Mouse (Mus musculus) CH12.LX (cell line): ENCODE measurements around the gene Ldlrad3. TPM values are rescaled to one million over a fixed set of nuclear protein-coding genes. Genes with fewer than 3 reads are reported as not detected.

Experiments used
- DNase-seq: peaks from one replicate; pipeline ENCODE4 v3.0.0-alpha.2; 2013; ENCODE audit errors: extremely low read depth
- H3K27ac ChIP-seq: 2 replicates; pipeline ENCODE4 v1.5.1; 2012; ENCODE audit warnings: low read depth, mild to moderate bottlenecking, control low read depth, moderate library complexity; ENCODE audit not compliant: insufficient read depth
- H3K27me3 ChIP-seq: replicated peaks from 2 replicates; pipeline ENCODE3; 2012; ENCODE audit warnings: inconsistent platforms
- H3K36me3 ChIP-seq, 2 experiments: replicated peaks in 1 of 2; 2 replicates each; pipeline versions ENCODE3 to v1.6.1; 2012; ENCODE audit warnings: inconsistent platforms in 1 of 2, low read length in 1 of 2, mild to moderate bottlenecking in 1 of 2, mixed read lengths in 1 of 2, moderate library complexity in 1 of 2; ENCODE audit not compliant: control insufficient read depth in 1 of 2, insufficient read depth in 1 of 2
- H3K4me1 ChIP-seq, 2 experiments: 2 replicates each; pipeline ENCODE4 v1.6.1; 2012; ENCODE audit warnings: inconsistent platforms in 1 of 2, moderate library complexity in 1 of 2; ENCODE audit not compliant: insufficient read depth in 2 of 2, control insufficient read depth in 1 of 2
- H3K4me2 ChIP-seq: 2 replicates; pipeline ENCODE4 v1.6.1; 2012; ENCODE audit warnings: low read depth, mild to moderate bottlenecking, control low read depth; ENCODE audit not compliant: poor library complexity, insufficient read depth, severe bottlenecking
- H3K4me3 ChIP-seq, 3 experiments: fragments of 150-350 bp in 1 of 3; sonication (generic) in 1 of 3; replicated peaks in 1 of 3; 2 replicates each; pipeline versions ENCODE3 to v1.5.1; 2011 to 2012; ENCODE audit warnings: low read depth in 2 of 3, low read length in 2 of 3, mild to moderate bottlenecking in 2 of 3, moderate library complexity in 2 of 3, control low read depth in 1 of 3, improper control_type of control experiment in 1 of 3, inconsistent platforms in 1 of 3, mixed read lengths in 1 of 3; ENCODE audit not compliant: poor library complexity in 1 of 3
- H3K79me2 ChIP-seq: replicated peaks from 2 replicates; pipeline ENCODE4 v1.6.1; 2012; ENCODE audit warnings: mild to moderate bottlenecking, moderate library complexity; ENCODE audit not compliant: control insufficient read depth, poor library complexity, insufficient read depth, severe bottlenecking; ENCODE audit errors: extremely low read depth
- H3K9ac ChIP-seq: 2 replicates; pipeline ENCODE4 v1.6.1; 2012; ENCODE audit warnings: low read depth, mild to moderate bottlenecking, control low read depth, moderate library complexity; ENCODE audit not compliant: insufficient read depth
- H3K9me3 ChIP-seq: replicated peaks from 2 replicates; pipeline ENCODE3; 2012; ENCODE audit warnings: low read length, inconsistent platforms, mixed read lengths
- ETS1 ChIP-seq: conservative IDR thresholded peaks from 2 replicates; pipeline ENCODE4 v1.6.1; 2012; ENCODE audit warnings: low read depth, mild to moderate bottlenecking, inconsistent platforms, low read length, improper control_type of control experiment, moderate library complexity
- JUN ChIP-seq: IDR thresholded peaks from 2 replicates; pipeline ENCODE4 v1.6.1; 2011; ENCODE audit warnings: low read depth, mild to moderate bottlenecking, low read length, improper control_type of control experiment, moderate library complexity; ENCODE audit not compliant: insufficient read depth
- MAFK ChIP-seq: IDR thresholded peaks from 2 replicates; pipeline ENCODE4 v1.6.1; 2011; ENCODE audit warnings: low read length, improper control_type of control experiment; ENCODE audit not compliant: insufficient replicate concordance
- MAX ChIP-seq: IDR thresholded peaks from 2 replicates; pipeline ENCODE4 v1.6.1; 2011; ENCODE audit warnings: low read length, improper control_type of control experiment
- MYC ChIP-seq: IDR thresholded peaks from 2 replicates; pipeline ENCODE4 v1.6.1; 2011; ENCODE audit warnings: low read depth, mild to moderate bottlenecking, improper control_type of control experiment, low read length
- NELFE ChIP-seq: IDR thresholded peaks from 2 replicates; pipeline ENCODE4 v1.6.1; 2011; ENCODE audit warnings: low read depth, low read length, improper control_type of control experiment
- RAD21 ChIP-seq: IDR thresholded peaks from 2 replicates; pipeline ENCODE4 v1.6.1; 2011; ENCODE audit warnings: low read depth, mild to moderate bottlenecking, low read length, improper control_type of control experiment, moderate library complexity
- SIN3A ChIP-seq: IDR thresholded peaks from 2 replicates; pipeline ENCODE4 v1.6.1; 2012; ENCODE audit warnings: low read length, improper control_type of control experiment, inconsistent platforms
- ZNF384 ChIP-seq: IDR thresholded peaks from 2 replicates; pipeline ENCODE4 v1.6.1; 2012; ENCODE audit warnings: low read depth, low read length, improper control_type of control experiment, inconsistent platforms
- dilution Hi-C: fragments of 300-500 bp; cut with MboI; formaldehyde crosslinking; loops from 2 replicates; pipeline ENCODE4 v1.14.3; 2020; ENCODE audit warnings: low sequenced_read_pairs; ENCODE audit not compliant: extremely low pct_unique_long_range_greater_than_20kb, extremely low pct_ligation_motif_present
- in situ Hi-C: fragments of 300-500 bp; cut with MboI; formaldehyde crosslinking; loops from 3 replicates; pipeline ENCODE4 v1.14.3; 2019; ENCODE audit warnings: low sequenced_read_pairs, low pct_ligation_motif_present, low pct_unique_long_range_greater_than_20kb, mixed read lengths
- polyA plus RNA-seq: library from polyadenylated mRNA; unstranded; fragments of >175 nt; gene quantifications from 2 replicates; pipeline ENCODE4 v1.2.1, GENCODE M21; 2012; ENCODE audit warnings: low read depth; ENCODE audit not compliant: insufficient read length
- total RNA-seq, 2 experiments: library from RNA; depleted of rRNA; stranded (reverse); fragments of 300-350 nt in 1 of 2; fragments of >200 nt in 1 of 2; gene quantifications; 2 replicates each; pipeline ENCODE4 v1.2.3; 2012 to 2014

The Ldlrad3 gene
- total and polyA plus RNA-seq, 3 experiments: 0.30 to 2.7 (median 2.1) TPM

GRCm38 (mm10) chr2:102203478-102203877 lies 17.3 kb upstream of the Ldlrad3 start:
- dilution Hi-C loops: no loop called here

DNA sequence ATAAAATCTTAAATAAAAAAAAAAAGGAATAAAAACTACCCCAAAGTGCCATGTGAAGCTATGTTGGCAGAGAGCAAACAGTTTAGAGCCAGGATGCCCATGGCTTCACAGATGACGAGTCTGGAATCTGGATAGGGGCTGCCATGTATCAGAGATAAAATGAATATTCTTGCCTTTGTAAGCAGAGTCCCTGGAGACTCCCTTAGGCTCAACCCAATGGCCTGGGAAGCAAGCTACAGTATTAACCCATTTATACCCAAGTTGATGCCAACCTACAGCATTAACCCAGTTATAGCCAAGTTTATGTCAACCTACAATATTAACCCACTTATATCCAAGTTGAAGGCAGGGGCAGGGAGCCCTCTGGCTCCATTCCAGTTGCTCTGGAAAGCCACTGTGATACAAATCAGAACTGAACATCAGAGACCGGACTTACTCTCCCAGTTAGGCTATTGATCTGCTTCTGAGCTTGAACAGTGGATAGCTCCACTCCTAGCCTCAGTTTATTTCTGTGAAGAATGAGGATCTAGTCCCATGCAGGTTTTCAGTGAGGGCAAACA lies 16.1 kb upstream of the Ldlrad3 start:
- dilution Hi-C loops: no loop called here
- DNase-seq: no peak

More at GRCm38 (mm10) chr2:102203478-102203877, 17.3 kb upstream of the Ldlrad3 start:
- H3K9ac ChIP-seq: no peak overlapping the region
- no peak for TF ChIP-seq MAX
- no peak for TF ChIP-seq MYC
- no peak for TF ChIP-seq JUN
- H3K4me1 ChIP-seq: peaks cover 0 to 5% of the 10 kb centered on the region in 2 experiments; a peak in 2 of 4 replicates
- no peaks in the 10 kb centered on the region for H3K79me2 ChIP-seq
- H3K27me3 ChIP-seq: no peaks in the 10 kb centered on the region
- H3K4me2 ChIP-seq: no peak overlapping the region
- H3K9me3 ChIP-seq: no peaks in the 10 kb centered on the region
- DNase-seq: no peak
- in situ Hi-C loops: no loop called here
- H3K27ac ChIP-seq: no peak overlapping the region
- no peak overlapping the region for H3K4me3 ChIP-seq
- no peaks in the 10 kb centered on the region for H3K36me3 ChIP-seq

DNA sequence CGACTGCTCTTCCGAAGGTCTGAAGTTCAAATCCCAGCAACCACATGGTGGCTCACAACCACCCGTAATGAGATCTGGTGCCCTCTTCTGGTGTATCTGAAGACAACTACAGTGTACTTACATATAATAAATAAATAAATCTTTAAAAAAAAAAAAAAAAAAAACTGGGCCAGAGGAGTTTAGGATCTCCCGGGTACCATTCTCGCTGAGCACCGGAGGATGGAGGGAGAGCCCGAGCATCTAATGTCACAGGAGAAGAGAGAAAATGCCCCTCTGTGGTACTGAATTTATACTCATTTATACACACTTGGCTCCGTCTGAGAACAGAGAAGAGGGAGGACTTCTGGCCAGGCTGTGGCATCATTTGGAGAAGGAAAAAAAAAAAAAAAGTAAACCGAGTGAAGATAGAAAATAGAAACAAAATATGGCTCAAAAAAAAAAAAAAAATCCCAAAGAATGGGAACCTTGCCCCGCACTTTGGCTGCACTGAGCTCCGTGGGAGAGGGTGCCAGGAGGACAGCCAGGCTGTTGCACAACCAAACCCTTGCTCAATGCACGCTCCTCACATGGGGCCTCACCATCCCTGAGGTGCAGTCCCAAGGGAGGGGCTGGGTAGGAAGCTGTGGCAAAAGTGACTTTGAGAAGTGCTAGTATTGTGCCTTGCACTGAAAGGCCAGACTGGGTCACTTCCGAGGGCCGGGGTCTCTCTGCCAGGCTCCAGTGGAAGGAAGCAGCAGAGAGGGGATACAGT lies 15.2 kb upstream of the Ldlrad3 start:
- no peak overlapping the region for H3K4me2 ChIP-seq
- no peak overlapping the region for H3K9ac ChIP-seq
- H3K9me3 ChIP-seq: no peaks in the 10 kb centered on the region
- dilution Hi-C loops (no loop called here), in situ Hi-C loops (no loop called here)
- H3K27me3 ChIP-seq: no peaks in the 10 kb centered on the region
- no peaks in the 10 kb centered on the region for H3K36me3 ChIP-seq
- H3K79me2 ChIP-seq: no peaks in the 10 kb centered on the region
- no peak for DNase-seq
- TF ChIP-seq SIN3A: no peak
- no peak for TF ChIP-seq MAFK
- no peak for TF ChIP-seq RAD21
- TF ChIP-seq ZNF384: peak; percentile 46; the same call in 1 of the 2 replicates
- no peak overlapping the region for H3K27ac ChIP-seq
- H3K4me3 ChIP-seq: no peak overlapping the region
- H3K4me1 ChIP-seq: peaks cover 0 to 5% of the 10 kb centered on the region in 2 experiments; a peak in 2 of 4 replicates

More for the DNA sequence above, 16.1 kb upstream of the Ldlrad3 start:
- no peak for TF ChIP-seq NELFE
- TF ChIP-seq ETS1: no peak
- no peak overlapping the region for H3K9ac ChIP-seq
- no peaks in the 10 kb centered on the region for H3K36me3 ChIP-seq
- H3K9me3 ChIP-seq: no peaks in the 10 kb centered on the region
- no peak overlapping the region for H3K4me3 ChIP-seq
- no peaks in the 10 kb centered on the region for H3K27me3 ChIP-seq
- no peak overlapping the region for H3K27ac ChIP-seq
- H3K79me2 ChIP-seq: no peaks in the 10 kb centered on the region
- in situ Hi-C loops: no loop called here
- H3K4me1 ChIP-seq: peaks cover 0 to 5% of the 10 kb centered on the region in 2 experiments; a peak in 2 of 4 replicates
- H3K4me2 ChIP-seq: no peak overlapping the region
